Mouse (Mus musculus) neutrophil, adult 83 days (primary cell): ENCODE results near the gene Olfr813. TPM values are rescaled to one million over a fixed set of nuclear protein-coding genes. Genes with fewer than 3 reads are reported as not detected.

ENCODE experiments used
- total RNA-seq, 2 experiments: library from RNA; stranded (reverse); gene quantifications; one replicate each; pipeline ENCODE4 v1.2.4; 2023

Olfr813 gene
- not detected for total RNA-seq

DNA sequence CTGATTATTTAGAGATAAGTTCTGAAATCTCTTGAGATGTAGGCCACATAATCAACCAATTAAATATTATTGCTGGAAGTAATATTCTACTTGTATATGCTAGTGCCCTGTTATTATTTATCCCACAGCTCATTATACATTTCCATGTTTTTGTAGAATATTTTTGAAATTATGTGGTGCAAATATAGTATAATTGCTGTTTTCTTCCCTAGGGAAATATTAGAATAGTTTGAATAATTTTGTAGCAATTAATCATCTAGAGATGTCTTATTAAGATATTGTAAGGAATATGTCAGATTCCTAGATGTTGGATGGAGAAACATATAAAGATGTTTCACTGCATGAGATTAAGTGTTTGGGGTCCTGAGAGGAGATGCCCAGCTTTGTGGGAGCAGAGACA is at the start of gene Olfr813:
Gene Olfr813, plus strand, starts transcription at position 301 of the 400 bp plus-strand sequence.

DNA sequence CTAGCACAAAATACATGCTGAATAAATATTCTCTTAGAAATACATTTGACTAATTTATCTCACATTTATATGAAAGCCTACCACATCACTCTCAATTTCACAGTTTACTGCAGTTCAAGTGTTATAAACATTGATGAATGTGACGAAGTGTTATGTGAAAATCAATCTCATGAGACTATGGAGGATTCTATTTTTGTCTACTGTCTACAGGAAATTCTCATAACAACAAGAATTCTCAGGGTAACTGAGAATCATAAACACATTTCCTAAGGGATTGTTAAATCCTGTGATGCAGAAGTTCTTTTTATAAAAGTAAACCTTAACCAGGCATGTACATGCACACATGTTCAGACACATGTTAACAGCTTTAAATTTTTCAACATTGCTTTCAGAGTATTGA is 9.2 kb upstream of the Olfr813 start, which contains the start of gene Olfr812:
Gene Olfr812, minus strand, starts transcription at position 101 of the 400 bp plus-strand sequence.

DNA sequence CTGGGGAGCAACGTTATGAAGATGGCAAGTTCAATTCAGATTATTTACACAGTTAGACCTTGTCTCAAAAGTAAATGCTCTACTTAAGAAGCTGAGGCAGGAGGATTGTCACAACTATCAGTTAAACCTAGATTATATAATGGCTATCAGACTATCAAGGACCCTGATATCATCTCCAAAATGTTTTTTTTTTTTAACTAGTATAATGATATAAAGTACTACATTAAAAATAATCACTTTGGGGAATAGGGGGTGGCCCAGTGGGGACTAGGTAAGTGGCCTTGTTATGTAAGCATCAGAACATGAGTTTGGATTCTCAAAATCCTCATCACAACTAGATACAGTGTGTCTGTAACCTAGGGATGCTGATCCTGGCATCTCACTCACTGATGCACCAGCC is 24.6 kb downstream of the Olfr813 start, which contains the start of gene Olfr814:
Gene Olfr814, minus strand, starts transcription at position 101 of the 400 bp plus-strand sequence.

DNA sequence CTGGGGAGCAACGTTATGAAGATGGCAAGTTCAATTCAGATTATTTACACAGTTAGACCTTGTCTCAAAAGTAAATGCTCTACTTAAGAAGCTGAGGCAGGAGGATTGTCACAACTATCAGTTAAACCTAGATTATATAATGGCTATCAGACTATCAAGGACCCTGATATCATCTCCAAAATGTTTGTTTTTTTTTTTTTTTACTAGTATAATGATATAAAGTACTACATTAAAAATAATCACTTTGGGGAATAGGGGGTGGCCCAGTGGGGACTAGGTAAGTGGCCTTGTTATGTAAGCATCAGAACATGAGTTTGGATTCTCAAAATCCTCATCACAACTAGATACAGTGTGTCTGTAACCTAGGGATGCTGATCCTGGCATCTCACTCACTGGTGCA is 50.6 kb downstream of the Olfr813 start, which contains the start of gene Olfr815:
Gene Olfr815, minus strand, starts transcription at position 101 of the 400 bp plus-strand sequence.

Other genes with a start within 250 kb of the Olfr813 start
- gene Olfr796, start 242.8 kb upstream of the Olfr813 start, total RNA-seq, result not detected
- gene Olfr798, start 227.4 kb upstream of the Olfr813 start, total RNA-seq, result not detected
- not detected for gene Olfr799, start 217.9 kb upstream of the Olfr813 start, total RNA-seq
- gene Olfr800, start 197.7 kb upstream of the Olfr813 start, total RNA-seq, result not detected
- not detected for gene Olfr801, start 181.5 kb upstream of the Olfr813 start, total RNA-seq
- not detected for gene Olfr802, start 167.2 kb upstream of the Olfr813 start, total RNA-seq
- gene Olfr803, start 161.1 kb upstream of the Olfr813 start, total RNA-seq, result not detected
- gene Olfr804, start 152.2 kb upstream of the Olfr813 start, total RNA-seq, result not detected
- gene Olfr805, start 126.0 kb upstream of the Olfr813 start, total RNA-seq, result not detected
- not detected for gene Olfr806, start 113.4 kb upstream of the Olfr813 start, total RNA-seq
- gene Olfr807, start 97.6 kb upstream of the Olfr813 start, total RNA-seq, result not detected
- gene Olfr808, start 89.9 kb upstream of the Olfr813 start, total RNA-seq, result not detected
- gene Olfr809, start 80.7 kb upstream of the Olfr813 start, total RNA-seq, result not detected
- gene Olfr810, start 60.5 kb upstream of the Olfr813 start, total RNA-seq, result not detected
- not detected for gene Olfr811, start 51.0 kb upstream of the Olfr813 start, total RNA-seq
- gene Olfr812, start 9.3 kb upstream of the Olfr813 start, total RNA-seq, result not detected
- not detected for gene Olfr814, start 24.5 kb downstream of the Olfr813 start, total RNA-seq
- not detected for gene Olfr815, start 50.5 kb downstream of the Olfr813 start, total RNA-seq
- not detected for gene Olfr816, start 60.2 kb downstream of the Olfr813 start, total RNA-seq
- not detected for gene Olfr818, start 93.7 kb downstream of the Olfr813 start, total RNA-seq
- gene Olfr819, start 111.9 kb downstream of the Olfr813 start, total RNA-seq, result not detected
- gene Olfr247, start 120.8 kb downstream of the Olfr813 start, total RNA-seq, result not detected
- gene Gm10310, start 129.7 kb downstream of the Olfr813 start, total RNA-seq, result not detected
- gene Olfr820, start 157.3 kb downstream of the Olfr813 start, total RNA-seq, result not detected
- gene Olfr821, start 175.0 kb downstream of the Olfr813 start, total RNA-seq, result not detected
- gene Olfr822, start 215.8 kb downstream of the Olfr813 start, total RNA-seq, result not detected